Mouse (Mus musculus) hematopoietic stem cell, adult 5-6 weeks (primary cell): Measurements from ENCODE around the gene Sqstm1. TPM values are rescaled to one million over a fixed set of nuclear protein-coding genes. Genes with fewer than 3 reads are reported as not detected.

Experiments
- ATAC-seq, 2 experiments: fragments of 125-278 bp in 1 of 2; replicated peaks in 1 of 2; 2 replicates each; pipeline ENCODE4 v1.8.0; 2016 to 2017; ENCODE audit warnings: inconsistent platforms in 2 of 2, mild to moderate bottlenecking in 2 of 2, moderate number of reproducible peaks in 2 of 2, low read depth in 1 of 2, moderate TSS enrichment in 1 of 2; ENCODE audit not compliant: low FRiP score in 2 of 2, poor library complexity in 2 of 2, severe bottlenecking in 2 of 2, insufficient read depth in 1 of 2, low TSS enrichment in 1 of 2
- total RNA-seq: library from RNA; stranded (forward); fragments of 172-1452, 232-1000 nt; gene quantifications from 2 replicates; pipeline ENCODE4 v1.2.3, GENCODE M21; 2017

Sqstm1 gene
- total RNA-seq, 1 experiment from 2014 or later = 449 TPM

- no peak for ATAC-seq
Observed at GRCm38 (mm10) chr11:50216724-50217366, 6.2 kb upstream of the Sqstm1 start.

- ATAC-seq = no peak
Observed at GRCm38 (mm10) chr11:50215633-50216032, 5.0 kb upstream of the Sqstm1 start.

- no peak for ATAC-seq
Observed at GRCm38 (mm10) chr11:50214631-50215030, 4.0 kb upstream of the Sqstm1 start.

- peak in 1 of 2 experiments; percentile 49; a peak in 1 of 4 replicates for ATAC-seq
Observed at GRCm38 (mm10) chr11:50212848-50213758, 2.5 kb upstream of the Sqstm1 start.

- ATAC-seq = no peak
Observed at GRCm38 (mm10) chr11:50212060-50212739, 1.6 kb upstream of the Sqstm1 start.

GRCm38 (mm10) chr11:50211322-50212059 lies 864 bp upstream of the Sqstm1 start:
- no peak for ATAC-seq

- peak; percentile 79 to 85 for ATAC-seq
Observed at GRCm38 (mm10) chr11:50210101-50210504, 524 bp downstream of the Sqstm1 start.

- no peak for ATAC-seq
Observed at GRCm38 (mm10) chr11:50208039-50208438, 2.6 kb downstream of the Sqstm1 start.

GRCm38 (mm10) chr11:50207344-50207743 lies 3.3 kb downstream of the Sqstm1 start:
- no peak for ATAC-seq

GRCm38 (mm10) chr11:50206037-50206436 lies 4.6 kb downstream of the Sqstm1 start:
- ATAC-seq = no peak

- no peak for ATAC-seq
Observed at GRCm38 (mm10) chr11:50205434-50205833, 5.2 kb downstream of the Sqstm1 start.

- ATAC-seq = no peak
Observed at GRCm38 (mm10) chr11:50203302-50203827, 7.3 kb downstream of the Sqstm1 start.

- ATAC-seq = no peak
Observed at GRCm38 (mm10) chr11:50201590-50201989, 9.0 kb downstream of the Sqstm1 start.

GRCm38 (mm10) chr11:50200613-50201012 lies 10.0 kb downstream of the Sqstm1 start:
- ATAC-seq = peak in 1 of 2 experiments; percentile 27; a peak in 1 of 4 replicates

GRCm38 (mm10) chr11:50198916-50199315 lies 11.7 kb downstream of the Sqstm1 start:
- no peak for ATAC-seq

GRCm38 (mm10) chr11:50198219-50198846 lies 12.3 kb downstream of the Sqstm1 start:
- no peak for ATAC-seq

GRCm38 (mm10) chr11:50197500-50197899 lies 13.1 kb downstream of the Sqstm1 start:
- no peak for ATAC-seq
